32 mouse cellular contexts compared by ENCODE assay signal in the genomic region with DNA sequence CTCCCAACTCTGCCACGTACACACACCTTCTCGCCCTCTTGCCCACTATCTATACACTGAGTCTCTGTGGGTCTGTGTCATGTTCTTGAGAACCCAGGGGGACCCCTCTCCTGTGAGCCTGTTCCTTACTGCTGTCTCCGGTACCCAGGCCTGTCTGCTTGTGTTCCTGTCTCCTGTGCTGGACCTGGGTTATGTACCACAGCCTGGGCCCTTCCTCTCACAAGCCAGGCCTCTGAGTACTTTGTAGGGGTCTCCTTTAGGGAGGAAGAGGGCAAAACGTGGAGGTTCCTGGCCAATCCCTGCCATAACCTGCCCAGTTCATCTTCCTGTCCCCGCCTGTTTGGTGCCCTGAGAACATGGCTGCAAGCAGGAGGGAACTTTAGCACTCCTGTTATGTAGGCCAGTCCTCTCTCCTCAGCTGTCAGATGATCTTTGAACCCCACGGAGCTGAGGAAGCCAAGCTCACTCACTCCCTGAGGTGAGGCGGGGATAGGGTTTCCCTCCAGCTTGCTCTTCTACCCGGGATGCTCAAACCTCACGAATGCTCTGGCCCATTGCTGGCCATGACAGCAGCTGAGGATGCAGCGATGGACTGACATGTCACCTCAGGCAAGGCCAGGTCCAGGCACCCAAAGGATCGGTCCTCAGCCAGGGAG. TPM values are rescaled to one million over a fixed set of nuclear protein-coding genes. Genes with fewer than 3 reads are reported as not detected.
DNase-seq lines count a peak whose midpoint lies in the region; ATAC-seq and TF ChIP-seq lines count a peak whose summit lies in the region.
"Had no signal": no experiment of that assay in that cellular context is flagged by ENCODE, and none has a peak within 500 bp of the region (broad histone marks: within the 10 kb centered on the region; RNA-seq: fewer than 3 reads in every experiment).

No protein-coding gene starts in this region.

- no peaks in the 10 kb centered on the region for H3K4me1 ChIP-seq in embryonic facial prominence, embryonic 11.5 days (ENCODE audit: control insufficient read depth, insufficient read depth, low read length)
- H3K4me1 ChIP-seq in embryonic facial prominence, embryonic 10.5 days = peaks cover 11% of the 10 kb centered on the region; the same call in 1 of the 2 replicates
- H3K4me1 ChIP-seq in intestine, embryonic 16.5 days (ENCODE audit: control insufficient read depth, insufficient read depth, low read length) = no peaks in the 10 kb centered on the region
- H3K4me1 ChIP-seq in intestine, embryonic 15.5 days (replicated peaks) = no peaks in the 10 kb centered on the region
- H3K4me1 ChIP-seq in midbrain, embryonic 11.5 days (ENCODE audit: control insufficient read depth, insufficient read depth, low read length) = no peaks in the 10 kb centered on the region
- H3K4me1 ChIP-seq in midbrain, embryonic 14.5 days (ENCODE audit: control insufficient read depth, insufficient read depth, low read length) = no peaks in the 10 kb centered on the region
- H3K4me1 ChIP-seq in stomach, postnatal 0 days (replicated peaks; ENCODE audit: control insufficient read depth, insufficient read depth) = no peaks in the 10 kb centered on the region
- H3K4me1 ChIP-seq: hindbrain, embryonic 15.5 days; midbrain, embryonic 12.5 days had no signal

- no peak overlapping the region for H3K27ac ChIP-seq in embryonic facial prominence, embryonic 11.5 days (replicated peaks; ENCODE audit: low read depth, low read length)
- H3K27ac ChIP-seq in embryonic facial prominence, embryonic 10.5 days (replicated peaks) = no peak overlapping the region
- H3K27ac ChIP-seq in intestine, embryonic 16.5 days (ENCODE audit: low read length) = no peak overlapping the region
- H3K27ac ChIP-seq in intestine, embryonic 15.5 days = no peak overlapping the region
- H3K27ac ChIP-seq in midbrain, embryonic 11.5 days (ENCODE audit: low read depth, low read length) = no peak overlapping the region
- H3K27ac ChIP-seq in midbrain, embryonic 14.5 days (replicated peaks; ENCODE audit: low read depth, low read length) = no peak overlapping the region
- H3K27ac ChIP-seq in stomach, postnatal 0 days (replicated peaks) = no peak overlapping the region
- H3K27ac ChIP-seq: embryonic facial prominence, embryonic 13.5 days; heart, embryonic 13.5 days; hindbrain, embryonic 15.5 days; left cerebral cortex, adult 2 months; liver, embryonic 13.5 days; midbrain, embryonic 12.5 days had no signal

- no peak for TF ChIP-seq CTCF in stomach, postnatal 0 days (IDR thresholded peaks at IDR 0.05; ENCODE audit: low read depth)

- TF ChIP-seq EP300 in stomach, postnatal 0 days (optimal IDR thresholded peaks at IDR 0.05) = no peak

- H3K36me3 ChIP-seq in embryonic facial prominence, embryonic 11.5 days (replicated peaks; ENCODE audit: control insufficient read depth, insufficient read depth, low read depth, low read length) = no peaks in the 10 kb centered on the region; the same call in 1 of the 2 replicates
- H3K36me3 ChIP-seq in embryonic facial prominence, embryonic 10.5 days (replicated peaks) = peaks cover 15% of the 10 kb centered on the region; the same call in 1 of the 2 replicates
- no peaks in the 10 kb centered on the region for H3K36me3 ChIP-seq in intestine, embryonic 16.5 days (ENCODE audit: control insufficient read depth, insufficient read depth, low read length)
- H3K36me3 ChIP-seq in intestine, embryonic 15.5 days = peaks cover 2% of the 10 kb centered on the region; the same call in 1 of the 2 replicates
- no peaks in the 10 kb centered on the region; the same call in 1 of the 2 replicates for H3K36me3 ChIP-seq in midbrain, embryonic 11.5 days (ENCODE audit: control insufficient read depth, insufficient read depth, low read length)
- peaks cover 60% of the 10 kb centered on the region for H3K36me3 ChIP-seq in midbrain, embryonic 14.5 days (ENCODE audit: control insufficient read depth, insufficient read depth, low read length)
- H3K36me3 ChIP-seq in stomach, postnatal 0 days (ENCODE audit: control insufficient read depth, insufficient read depth, low read length) = peaks cover 4% of the 10 kb centered on the region

- H3K9me3 ChIP-seq in embryonic facial prominence, embryonic 11.5 days (replicated peaks; ENCODE audit: control insufficient read depth, low read length) = no peaks in the 10 kb centered on the region
- H3K9me3 ChIP-seq in embryonic facial prominence, embryonic 10.5 days = no peaks in the 10 kb centered on the region
- H3K9me3 ChIP-seq in intestine, embryonic 16.5 days (ENCODE audit: control insufficient read depth, low read length) = no peaks in the 10 kb centered on the region
- H3K9me3 ChIP-seq in intestine, embryonic 15.5 days = no peaks in the 10 kb centered on the region
- H3K9me3 ChIP-seq in midbrain, embryonic 11.5 days (ENCODE audit: control insufficient read depth, low read length) = no peaks in the 10 kb centered on the region
- H3K9me3 ChIP-seq in midbrain, embryonic 14.5 days (ENCODE audit: control insufficient read depth, low read length) = no peaks in the 10 kb centered on the region
- H3K9me3 ChIP-seq in stomach, postnatal 0 days (ENCODE audit: control insufficient read depth, low read length) = no peaks in the 10 kb centered on the region
- H3K9me3 ChIP-seq: embryonic facial prominence, embryonic 13.5 days; heart, embryonic 13.5 days; hindbrain, embryonic 15.5 days; liver, embryonic 13.5 days; midbrain, embryonic 12.5 days had no signal

- no peak for DNase-seq in embryonic facial prominence, embryonic 11.5 days (ENCODE audit: low spot score)
- DNase-seq in embryonic facial prominence, embryonic 10.5 days (ENCODE audit: low spot score) = no peak
- DNase-seq in midbrain, embryonic 11.5 days (ENCODE audit: low spot score, missing footprints) = peak; percentile 80
- DNase-seq in midbrain, embryonic 14.5 days = no peak
- DNase-seq in stomach, postnatal 0 days (ENCODE audit: low spot score) = no peak
- no peak for DNase-seq in gastrocnemius, postnatal 14 days
- DNase-seq: adrenal gland, postnatal 36 days; cerebellum, postnatal 10 days; gastrocnemius, postnatal 10 days; heart, postnatal 14 days; liver, embryonic 13.5 days; lung, adult 2 months; lung, postnatal 14 days; retina, postnatal 1 day; right cerebral cortex, postnatal 25 days; spleen, adult 18-20 months had no signal

- 69% methylated on average over 11 of the region's 11 CpGs for WGBS in embryonic facial prominence, embryonic 11.5 days
- WGBS in embryonic facial prominence, embryonic 10.5 days = 66% methylated on average over 11 of the region's 11 CpGs
- 65% methylated on average over 11 of the region's 11 CpGs for WGBS in intestine, embryonic 16.5 days
- 73% methylated on average over 11 of the region's 11 CpGs for WGBS in intestine, embryonic 15.5 days
- 78% methylated on average over 11 of the region's 11 CpGs for WGBS in midbrain, embryonic 11.5 days
- WGBS in midbrain, embryonic 14.5 days = 76% methylated on average over 11 of the region's 11 CpGs
- WGBS in stomach, postnatal 0 days = 67% methylated on average over 11 of the region's 11 CpGs

- no peak overlapping the region for H3K4me2 ChIP-seq in embryonic facial prominence, embryonic 11.5 days (ENCODE audit: low read depth, low read length)
- H3K4me2 ChIP-seq in intestine, embryonic 16.5 days (ENCODE audit: low read depth, low read length) = no peak overlapping the region
- no peak overlapping the region for H3K4me2 ChIP-seq in intestine, embryonic 15.5 days (replicated peaks)
- no peak overlapping the region for H3K4me2 ChIP-seq in midbrain, embryonic 11.5 days
- H3K4me2 ChIP-seq in midbrain, embryonic 14.5 days (ENCODE audit: low read length) = no peak overlapping the region
- no peak overlapping the region for H3K4me2 ChIP-seq in stomach, postnatal 0 days (replicated peaks; ENCODE audit: low read depth)
- H3K4me2 ChIP-seq: embryonic facial prominence, embryonic 13.5 days; heart, embryonic 13.5 days; hindbrain, embryonic 15.5 days; liver, embryonic 13.5 days; midbrain, embryonic 12.5 days had no signal

- no peak for ATAC-seq in embryonic facial prominence, embryonic 11.5 days (replicated peaks; ENCODE audit: insufficient number of reproducible peaks, low FRiP score, low TSS enrichment, low read depth)
- peak; percentile 74 for ATAC-seq in intestine, embryonic 16.5 days
- no peak for ATAC-seq in intestine, embryonic 15.5 days
- ATAC-seq in midbrain, embryonic 11.5 days (ENCODE audit: low FRiP score) = no peak
- ATAC-seq in midbrain, embryonic 14.5 days (ENCODE audit: low FRiP score, low TSS enrichment) = no peak
- peak; percentile 37 for ATAC-seq in stomach, postnatal 0 days (ENCODE audit: low FRiP score, low TSS enrichment)
- ATAC-seq: forebrain, embryonic 14.5 days had no signal

- H3K4me3 ChIP-seq in embryonic facial prominence, embryonic 11.5 days (ENCODE audit: low read depth, low read length) = no peak overlapping the region
- no peak overlapping the region for H3K4me3 ChIP-seq in embryonic facial prominence, embryonic 10.5 days
- H3K4me3 ChIP-seq in intestine, embryonic 16.5 days (ENCODE audit: low read length) = no peak overlapping the region
- H3K4me3 ChIP-seq in intestine, embryonic 15.5 days (replicated peaks) = no peak overlapping the region
- no peak overlapping the region for H3K4me3 ChIP-seq in midbrain, embryonic 11.5 days (ENCODE audit: low read depth, low read length)
- no peak overlapping the region for H3K4me3 ChIP-seq in midbrain, embryonic 14.5 days (replicated peaks; ENCODE audit: low read depth, low read length)
- no peak overlapping the region for H3K4me3 ChIP-seq in stomach, postnatal 0 days (ENCODE audit: low read depth, low read length)
- H3K4me3 ChIP-seq: embryonic facial prominence, embryonic 13.5 days; erythroblast, embryonic 14.5 days; heart, embryonic 13.5 days; hindbrain, embryonic 15.5 days; left cerebral cortex, adult 2 months; liver, embryonic 13.5 days; midbrain, embryonic 12.5 days had no signal

- no peaks in the 10 kb centered on the region for H3K27me3 ChIP-seq in embryonic facial prominence, embryonic 11.5 days (ENCODE audit: control insufficient read depth, insufficient read depth, low read length)
- H3K27me3 ChIP-seq in embryonic facial prominence, embryonic 10.5 days (replicated peaks; ENCODE audit: low read depth, poor library complexity, severe bottlenecking) = no peaks in the 10 kb centered on the region
- no peaks in the 10 kb centered on the region for H3K27me3 ChIP-seq in intestine, embryonic 16.5 days (replicated peaks; ENCODE audit: control insufficient read depth, insufficient read depth, low read length)
- no peaks in the 10 kb centered on the region for H3K27me3 ChIP-seq in intestine, embryonic 15.5 days (replicated peaks)
- H3K27me3 ChIP-seq in midbrain, embryonic 11.5 days (ENCODE audit: control insufficient read depth, insufficient read depth, low read length) = no peaks in the 10 kb centered on the region
- H3K27me3 ChIP-seq in midbrain, embryonic 14.5 days (ENCODE audit: control insufficient read depth, insufficient read depth, low read length) = no peaks in the 10 kb centered on the region
- no peaks in the 10 kb centered on the region for H3K27me3 ChIP-seq in stomach, postnatal 0 days (ENCODE audit: control insufficient read depth, insufficient read depth, low read length)
- H3K27me3 ChIP-seq: embryonic facial prominence, embryonic 13.5 days; heart, embryonic 13.5 days; hindbrain, embryonic 15.5 days; liver, embryonic 13.5 days; midbrain, embryonic 12.5 days had no signal

- intact Hi-C loops in gastrocnemius, postnatal 14 days (cut with DNase I; ENCODE audit: low total_unique reads) = no loop called here

- 0 out of 2 replicates have a peak overlapping the region, but pooled peaks have one; percentile 6 for H3K9ac ChIP-seq in embryonic facial prominence, embryonic 11.5 days (replicated peaks; ENCODE audit: low read length)
- no peak overlapping the region for H3K9ac ChIP-seq in intestine, embryonic 16.5 days (ENCODE audit: low read depth, low read length)
- no peak overlapping the region for H3K9ac ChIP-seq in intestine, embryonic 15.5 days
- no peak overlapping the region for H3K9ac ChIP-seq in midbrain, embryonic 11.5 days (ENCODE audit: low read length)
- no peak overlapping the region for H3K9ac ChIP-seq in midbrain, embryonic 14.5 days (replicated peaks; ENCODE audit: low read length)
- no peak overlapping the region for H3K9ac ChIP-seq in stomach, postnatal 0 days (ENCODE audit: low read length)
- H3K9ac ChIP-seq: embryonic facial prominence, embryonic 13.5 days; heart, embryonic 13.5 days; hindbrain, embryonic 15.5 days; liver, embryonic 13.5 days; midbrain, embryonic 12.5 days had no signal

RNA-seq across cellular contexts. Expression of a gene that starts 11.1 kb away (rescaled TPM):
- polyA plus RNA-seq in embryonic facial prominence, embryonic 11.5 days (2014; fragmentation: Nextera tagmentation; extraction: Ambion mirVana) = 19.9 and 21.3 TPM in 2 replicates
- polyA plus RNA-seq in embryonic facial prominence, embryonic 10.5 days (2016; fragmentation: Nextera tagmentation; extraction: Ambion mirVana) = 21.9 and 26.9 TPM in 2 replicates
- polyA plus RNA-seq in intestine, embryonic 16.5 days (2015; fragmentation: Nextera tagmentation; extraction: Ambion mirVana) = 21.5 and 22.1 TPM in 2 replicates
- 22.5 and 23.2 TPM in 2 replicates for polyA plus RNA-seq in intestine, embryonic 15.5 days (2015; fragmentation: Nextera tagmentation; extraction: Ambion mirVana)
- polyA plus RNA-seq in midbrain, embryonic 11.5 days (2014; fragmentation: Nextera tagmentation; extraction: Ambion mirVana) = 26.9 and 29.8 TPM in 2 replicates
- 67.1 and 94.5 TPM in 2 replicates for polyA plus RNA-seq in midbrain, embryonic 14.5 days (2014; fragmentation: Nextera tagmentation; extraction: Ambion mirVana)
- 32.2 and 35.8 TPM in 2 replicates for polyA plus RNA-seq in stomach, postnatal 0 days (2015; fragmentation: Nextera tagmentation; extraction: Ambion mirVana)
- total RNA-seq in gastrocnemius, postnatal 14 days (2021) = 10 to 100 TPM; 15.2 to 16.9 TPM

RNA-seq across cellular contexts. Expression of a gene that starts 13.0 kb away (rescaled TPM):
- polyA plus RNA-seq in embryonic facial prominence, embryonic 11.5 days (2014; fragmentation: Nextera tagmentation; extraction: Ambion mirVana) = 5.5 and 8.4 TPM in 2 replicates
- polyA plus RNA-seq in embryonic facial prominence, embryonic 10.5 days (2016; fragmentation: Nextera tagmentation; extraction: Ambion mirVana) = 8.1 and 8.5 TPM in 2 replicates
- polyA plus RNA-seq in intestine, embryonic 16.5 days (2015; fragmentation: Nextera tagmentation; extraction: Ambion mirVana) = 11.2 and 12.4 TPM in 2 replicates
- 11.7 and 12.9 TPM in 2 replicates for polyA plus RNA-seq in intestine, embryonic 15.5 days (2015; fragmentation: Nextera tagmentation; extraction: Ambion mirVana)
- polyA plus RNA-seq in midbrain, embryonic 11.5 days (2014; fragmentation: Nextera tagmentation; extraction: Ambion mirVana) = 18.0 and 18.9 TPM in 2 replicates
- polyA plus RNA-seq in midbrain, embryonic 14.5 days (2014; fragmentation: Nextera tagmentation; extraction: Ambion mirVana) = 167 and 188 TPM in 2 replicates
- 9.5 and 9.7 TPM in 2 replicates for polyA plus RNA-seq in stomach, postnatal 0 days (2015; fragmentation: Nextera tagmentation; extraction: Ambion mirVana)
- 1 to 10 TPM; 3.7 to 3.8 TPM for total RNA-seq in gastrocnemius, postnatal 14 days (2021)
- total RNA-seq: megakaryocyte progenitor cell, adult 5-6 weeks; monocyte, adult 5-6 weeks had no signal
- polyA plus RNA-seq: erythroblast, embryonic 14.5 days had no signal

RNA-seq across cellular contexts. Expression of a gene that starts 23.6 kb away (rescaled TPM):
- polyA plus RNA-seq in embryonic facial prominence, embryonic 11.5 days (2014; fragmentation: Nextera tagmentation; extraction: Ambion mirVana) = 60.3 and 63.5 TPM in 2 replicates
- 74.3 and 84.5 TPM in 2 replicates for polyA plus RNA-seq in embryonic facial prominence, embryonic 10.5 days (2016; fragmentation: Nextera tagmentation; extraction: Ambion mirVana)
- polyA plus RNA-seq in intestine, embryonic 16.5 days (2015; fragmentation: Nextera tagmentation; extraction: Ambion mirVana) = 83.9 and 85.0 TPM in 2 replicates
- polyA plus RNA-seq in intestine, embryonic 15.5 days (2015; fragmentation: Nextera tagmentation; extraction: Ambion mirVana) = 65.5 and 80.4 TPM in 2 replicates
- 66.9 and 75.6 TPM in 2 replicates for polyA plus RNA-seq in midbrain, embryonic 11.5 days (2014; fragmentation: Nextera tagmentation; extraction: Ambion mirVana)
- 67.7 and 74.2 TPM in 2 replicates for polyA plus RNA-seq in midbrain, embryonic 14.5 days (2014; fragmentation: Nextera tagmentation; extraction: Ambion mirVana)
- polyA plus RNA-seq in stomach, postnatal 0 days (2015; fragmentation: Nextera tagmentation; extraction: Ambion mirVana) = 65.6 and 66.4 TPM in 2 replicates
- 1 to 10 TPM; 7.3 to 8.1 TPM for total RNA-seq in gastrocnemius, postnatal 14 days (2021)

RNA-seq across cellular contexts. Expression of a gene that starts 30.7 kb away (rescaled TPM):
- polyA plus RNA-seq in embryonic facial prominence, embryonic 11.5 days (2014; fragmentation: Nextera tagmentation; extraction: Ambion mirVana) = not detected in 2 replicates
- not detected in 2 replicates for polyA plus RNA-seq in embryonic facial prominence, embryonic 10.5 days (2016; fragmentation: Nextera tagmentation; extraction: Ambion mirVana)
- polyA plus RNA-seq in intestine, embryonic 16.5 days (2015; fragmentation: Nextera tagmentation; extraction: Ambion mirVana) = not detected in 2 replicates
- not detected in 2 replicates for polyA plus RNA-seq in intestine, embryonic 15.5 days (2015; fragmentation: Nextera tagmentation; extraction: Ambion mirVana)
- not detected in 2 replicates for polyA plus RNA-seq in midbrain, embryonic 11.5 days (2014; fragmentation: Nextera tagmentation; extraction: Ambion mirVana)
- polyA plus RNA-seq in midbrain, embryonic 14.5 days (2014; fragmentation: Nextera tagmentation; extraction: Ambion mirVana) = not detected in 2 replicates
- polyA plus RNA-seq in stomach, postnatal 0 days (2015; fragmentation: Nextera tagmentation; extraction: Ambion mirVana) = not detected in 2 replicates
- total RNA-seq in gastrocnemius, postnatal 14 days (2021) = not detected
- total RNA-seq: adrenal gland, postnatal 36 days; gastrocnemius, postnatal 10 days; heart, postnatal 14 days; left cerebral cortex, adult 2 months; left cerebral cortex, postnatal 36 days; megakaryocyte progenitor cell, adult 5-6 weeks; monocyte, adult 5-6 weeks had no signal
- polyA plus RNA-seq: embryonic facial prominence, embryonic 13.5 days; erythroblast, embryonic 14.5 days; forebrain, embryonic 14.5 days; frontal cortex, adult 2 months; heart, embryonic 13.5 days; hindbrain, embryonic 15.5 days; intestine, embryonic 14.5 days; limb, embryonic 14.5 days; liver, embryonic 13.5 days; lung, adult 2 months; midbrain, embryonic 12.5 days; neural tube, embryonic 11.5 days had no signal

RNA-seq across cellular contexts. Expression of a gene that starts 38.0 kb away (rescaled TPM):
- 91.5 and 94.4 TPM in 2 replicates for polyA plus RNA-seq in embryonic facial prominence, embryonic 11.5 days (2014; fragmentation: Nextera tagmentation; extraction: Ambion mirVana)
- 100 and 104 TPM in 2 replicates for polyA plus RNA-seq in embryonic facial prominence, embryonic 10.5 days (2016; fragmentation: Nextera tagmentation; extraction: Ambion mirVana)
- polyA plus RNA-seq in intestine, embryonic 16.5 days (2015; fragmentation: Nextera tagmentation; extraction: Ambion mirVana) = 72.1 and 78.4 TPM in 2 replicates
- polyA plus RNA-seq in intestine, embryonic 15.5 days (2015; fragmentation: Nextera tagmentation; extraction: Ambion mirVana) = 76.1 and 79.6 TPM in 2 replicates
- polyA plus RNA-seq in midbrain, embryonic 11.5 days (2014; fragmentation: Nextera tagmentation; extraction: Ambion mirVana) = 58.4 and 62.2 TPM in 2 replicates
- 28.3 and 36.9 TPM in 2 replicates for polyA plus RNA-seq in midbrain, embryonic 14.5 days (2014; fragmentation: Nextera tagmentation; extraction: Ambion mirVana)
- 30.4 and 31.2 TPM in 2 replicates for polyA plus RNA-seq in stomach, postnatal 0 days (2015; fragmentation: Nextera tagmentation; extraction: Ambion mirVana)
- total RNA-seq in gastrocnemius, postnatal 14 days (2021) = 10 to 100 TPM; 22.0 to 26.6 TPM

Comparison
In these comparisons a context has a peak if more than half of its experiments do, and no peak if none do; other contexts are left out.
1. ATAC-seq: peak in intestine, embryonic 16.5 days (single experiment) and stomach, postnatal 0 days (single experiment); none in embryonic facial prominence, embryonic 11.5 days (single experiment), intestine, embryonic 15.5 days (single experiment), midbrain, embryonic 11.5 days (single experiment) and midbrain, embryonic 14.5 days (single experiment).